Mouse (Mus musculus): ENCODE measurements at regions not wholly inside any gene's neighbourhood (a gene's known extent, or its start where the extent isn't known, plus 50 kb on each side); places are given as distances from the start of the nearest gene placed in this dataset.

- Histone ChIP-seq H3K27ac (ENCODE audit: control insufficient read depth, low read depth, low read length) (no peak overlapping the region), H3K4me3 (ENCODE audit: control insufficient read depth in 1 of 2, insufficient read depth in 1 of 2, low read depth in 2 of 2, low read length in 2 of 2) (no peak overlapping the region), H3K9me3 (replicated peaks; ENCODE audit: insufficient read depth, low read length) (no peaks in the 10 kb centered on the region), H3K36me3 (ENCODE audit: control insufficient read depth in 1 of 2, insufficient read depth in 2 of 2, low read length in 2 of 2) (no peaks in the 10 kb centered on the region), H3K79me2 (ENCODE audit: control insufficient read depth, insufficient read depth, low read length, poor library complexity) (no peaks in the 10 kb centered on the region), H3K27me3 (ENCODE audit: control insufficient read depth in 1 of 2, insufficient read depth in 2 of 2, low read length in 2 of 2) (no peaks in the 10 kb centered on the region), H3K4me1 (ENCODE audit: control insufficient read depth in 1 of 2, insufficient read depth in 2 of 2, low read length in 2 of 2) (no peaks in the 10 kb centered on the region), H3K9ac (ENCODE audit: control insufficient read depth, low read depth, low read length, poor library complexity, severe bottlenecking) (no peak overlapping the region)
- no peak for DNase-seq (ENCODE audit: low read depth, low spot score)
- TF ChIP-seq NELFE (IDR thresholded peaks at IDR 0.05; ENCODE audit: low read depth, low read length): no peak
Measured at GRCm38 (mm10) chr7:73055891-73056290, 319.4 kb upstream of the Rgma start.

DNA sequence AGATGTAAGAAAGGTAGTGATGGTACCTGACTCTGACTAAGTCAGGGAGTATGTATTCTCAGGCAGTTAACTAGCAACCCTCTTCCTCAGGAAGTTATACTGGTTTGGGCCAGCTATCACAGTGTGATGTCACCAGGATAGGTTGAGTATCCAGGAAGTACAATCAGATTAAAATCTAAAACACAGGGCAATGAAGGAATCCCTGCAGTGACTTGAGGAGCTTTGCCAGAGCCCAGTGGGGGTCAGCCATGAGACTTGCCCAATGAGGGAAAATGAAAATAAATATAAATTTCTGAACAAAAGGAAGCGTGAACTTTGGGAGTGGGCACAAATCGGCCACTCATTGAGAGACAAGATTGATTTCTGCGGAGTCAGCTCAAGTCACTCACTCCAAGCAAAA is 311.8 kb upstream of the Rgma start:
- TF ChIP-seq ZKSCAN1 (IDR thresholded peaks at IDR 0.05; ENCODE audit: low read depth, low read length) (no peak), CHD2 (IDR thresholded peaks at IDR 0.05; ENCODE audit: low read length) (no peak), HCFC1 (IDR thresholded peaks at IDR 0.05; ENCODE audit: low read depth, low read length) (no peak), MAFK (IDR thresholded peaks at IDR 0.05; ENCODE audit: borderline replicate concordance, low read depth, low read length) (no peak), USF2 (IDR thresholded peaks at IDR 0.05; ENCODE audit: borderline replicate concordance in 1 of 2, insufficient read depth in 1 of 2, low read depth in 1 of 2, low read length in 2 of 2) (no peak), MEF2A (IDR thresholded peaks at IDR 0.05; ENCODE audit: extremely low read depth, insufficient replicate concordance, low read depth, low read length, poor library complexity, severe bottlenecking) (no peak), TBP (IDR thresholded peaks at IDR 0.05; ENCODE audit: low read depth, low read length) (no peak), POLR2A (IDR thresholded peaks at IDR 0.05; ENCODE audit: control insufficient read depth in 1 of 2, insufficient read depth in 1 of 2, low read depth in 1 of 2, low read length in 2 of 2, poor library complexity in 1 of 2) (no peak), SMC3 (IDR thresholded peaks at IDR 0.05; ENCODE audit: low read depth, low read length) (no peak), UBTF (IDR thresholded peaks at IDR 0.05; ENCODE audit: borderline replicate concordance, insufficient read depth, low read depth, low read length) (no peak), POLR2AphosphoS2 (IDR thresholded peaks at IDR 0.05; ENCODE audit: low read length) (no peak), BHLHE40 (IDR thresholded peaks at IDR 0.05; ENCODE audit: borderline replicate concordance, low read depth, low read length) (no peak), JUND (IDR thresholded peaks at IDR 0.05; ENCODE audit: low read depth, low read length) (no peak), MYB (IDR thresholded peaks at IDR 0.05; ENCODE audit: low read depth, low read length) (no peak), NRF1 (IDR thresholded peaks at IDR 0.05; ENCODE audit: insufficient read depth, low read depth, low read length, poor library complexity, severe bottlenecking) (no peak), CHD1 (IDR thresholded peaks at IDR 0.05; ENCODE audit: low read depth, low read length) (no peak), CTCF (IDR thresholded peaks at IDR 0.05 in 2 of 3, conservative IDR thresholded peaks at IDR 0.05 in 1 of 3; ENCODE audit: control insufficient read depth in 1 of 3, insufficient read depth in 1 of 3, low read depth in 2 of 3, low read length in 3 of 3, poor library complexity in 1 of 3, severe bottlenecking in 1 of 3) (no peak), TAL1 (IDR thresholded peaks at IDR 0.05; ENCODE audit: low read length) (no peak)
- H3K9ac ChIP-seq (ENCODE audit: control insufficient read depth, low read depth, low read length, poor library complexity, severe bottlenecking): no peak overlapping the region
- DNase-seq (ENCODE audit: low read depth, low spot score): no peak
- no peaks in the 10 kb centered on the region for H3K4me1 ChIP-seq (ENCODE audit: control insufficient read depth in 1 of 2, insufficient read depth in 2 of 2, low read length in 2 of 2)
- no peak overlapping the region for H3K4me3 ChIP-seq (ENCODE audit: control insufficient read depth in 1 of 2, insufficient read depth in 1 of 2, low read depth in 2 of 2, low read length in 2 of 2)
- H3K27me3 ChIP-seq (ENCODE audit: control insufficient read depth in 1 of 2, insufficient read depth in 2 of 2, low read length in 2 of 2): no peaks in the 10 kb centered on the region
- no peaks in the 10 kb centered on the region for H3K9me3 ChIP-seq (replicated peaks; ENCODE audit: insufficient read depth, low read length)
- no peaks in the 10 kb centered on the region for H3K79me2 ChIP-seq (ENCODE audit: control insufficient read depth, insufficient read depth, low read length, poor library complexity)
- no peaks in the 10 kb centered on the region for H3K36me3 ChIP-seq (ENCODE audit: control insufficient read depth in 1 of 2, insufficient read depth in 2 of 2, low read length in 2 of 2)
- no peak overlapping the region for H3K27ac ChIP-seq (ENCODE audit: control insufficient read depth, low read depth, low read length)

All from MEL (cell line).